Mouse (Mus musculus) embryo, embryonic 10 days (tissue): ENCODE measurements around the gene Jph4.

Source experiments
- DNase-seq: peaks from one replicate; pipeline ENCODE4 v3.0.0-alpha.2; 2015; ENCODE audit warnings: low spot score

Jph4 gene

GRCm38 (mm10) chr14:55115846-55116245 lies 889 bp downstream of the Jph4 start:
- DNase-seq: no peak

- peak; percentile 72 for DNase-seq
Observed at GRCm38 (mm10) chr14:55114759-55115701, 1.7 kb downstream of the Jph4 start.

- DNase-seq: peak; percentile 48
Observed at GRCm38 (mm10) chr14:55113975-55114645, 2.6 kb downstream of the Jph4 start.

- DNase-seq: no peak
Observed at GRCm38 (mm10) chr14:55113351-55113974, 3.3 kb downstream of the Jph4 start.

GRCm38 (mm10) chr14:55111720-55112119 lies 5.0 kb downstream of the Jph4 start:
- DNase-seq: no peak

GRCm38 (mm10) chr14:55110076-55110475 lies 6.7 kb downstream of the Jph4 start:
- no peak for DNase-seq

DNA sequence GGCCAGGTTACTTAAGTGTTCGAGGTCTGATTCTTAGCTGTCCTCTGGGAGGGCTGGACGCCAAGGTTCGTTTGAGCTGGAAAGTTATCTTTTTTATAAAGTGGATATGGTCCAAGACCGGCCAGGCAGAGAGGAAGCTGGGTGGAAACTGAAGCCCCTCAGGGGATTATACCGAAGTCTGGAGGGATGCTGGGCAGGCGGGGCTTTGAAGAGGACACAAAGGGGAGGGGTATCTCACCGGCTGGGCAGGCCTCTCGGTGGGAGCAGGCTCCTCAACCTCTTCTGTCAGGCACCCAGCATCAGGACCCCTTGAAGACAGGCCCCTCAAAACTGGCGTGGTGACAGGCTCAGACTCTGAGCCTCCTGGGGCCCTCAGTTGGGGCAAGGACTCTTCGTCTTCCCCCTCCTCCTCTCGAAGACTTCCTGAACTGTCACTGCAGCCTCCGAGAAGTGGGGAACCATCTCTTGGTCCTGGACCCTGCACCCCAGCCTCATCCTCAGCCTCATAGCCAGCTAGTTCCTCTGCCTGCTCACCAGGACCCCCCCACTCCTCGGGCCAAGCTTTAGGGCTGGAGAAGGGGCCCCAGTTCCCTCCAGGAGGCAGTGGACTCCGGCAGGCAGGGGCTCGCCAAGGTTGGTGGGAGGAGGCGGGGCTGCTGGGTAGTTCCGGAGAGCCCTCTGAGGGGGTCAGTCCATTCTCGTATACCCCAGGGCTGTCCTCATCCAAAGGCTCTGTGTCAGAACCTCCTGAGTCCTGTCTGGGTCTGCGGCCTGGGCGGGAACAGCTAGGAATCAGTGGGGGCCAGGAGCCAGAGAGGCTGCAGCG lies 7.5 kb downstream of the Jph4 start:
- DNase-seq: no peak

DNA sequence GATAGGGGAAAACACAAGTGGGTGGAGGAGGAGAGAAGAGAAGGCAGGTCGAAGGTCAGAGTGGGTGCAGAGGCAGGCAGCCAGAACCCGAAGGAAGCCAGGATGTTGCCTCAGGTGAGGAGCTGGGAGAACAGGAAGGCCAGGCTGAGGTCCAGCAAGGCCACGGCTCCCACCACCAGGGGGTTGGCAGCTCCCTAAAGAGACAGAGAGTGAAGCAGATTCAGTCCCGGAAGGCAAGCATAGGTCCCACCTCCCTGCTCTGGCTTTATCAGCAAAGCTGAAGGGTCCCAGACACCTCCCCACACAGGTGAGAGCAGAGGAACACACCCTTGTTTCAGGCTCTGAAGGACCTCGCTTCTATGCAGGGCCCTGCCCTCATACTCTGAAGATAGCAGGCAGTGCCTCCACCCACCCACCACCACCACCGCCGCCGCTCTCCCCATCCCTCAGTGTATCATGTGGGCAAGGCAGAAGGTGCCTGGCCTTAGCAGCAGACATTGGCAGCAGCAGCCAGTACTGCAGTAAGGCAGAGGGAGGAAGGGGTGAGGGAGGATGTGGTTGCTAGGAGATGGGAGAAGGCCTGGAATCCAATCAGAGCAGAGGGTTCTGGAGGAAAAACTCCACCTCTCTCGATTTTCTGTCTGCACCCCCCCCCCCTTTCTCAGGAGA lies 8.4 kb downstream of the Jph4 start:
- peak; percentile 48 for DNase-seq

DNA sequence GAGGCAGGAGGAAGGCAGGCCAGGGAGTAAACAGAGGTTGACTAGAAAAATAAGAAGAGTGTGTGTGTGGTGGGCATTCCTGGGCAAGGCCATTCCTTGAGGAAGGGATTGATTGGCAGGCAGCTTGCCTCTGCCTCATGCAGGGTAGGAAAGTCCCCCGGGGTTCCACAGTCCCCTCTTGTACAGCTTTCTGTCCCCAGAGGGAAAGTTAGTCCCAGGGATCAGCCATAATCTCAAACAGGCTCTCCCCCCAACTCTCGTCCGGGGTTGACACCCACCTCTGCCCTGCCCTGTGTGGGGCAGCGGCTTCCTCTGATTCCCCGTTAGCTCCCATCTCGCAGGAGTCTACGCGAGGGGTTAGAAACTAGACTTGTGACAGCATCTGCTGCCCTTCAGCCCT lies 9.7 kb downstream of the Jph4 start:
- no peak for DNase-seq

- peak; percentile 87 for DNase-seq
Observed at GRCm38 (mm10) chr14:55105836-55106809, 10.6 kb downstream of the Jph4 start, which contains the start of gene Ap1g2. Gene Ap1g2, minus strand, starts transcription at chr14:55106593.

DNA sequence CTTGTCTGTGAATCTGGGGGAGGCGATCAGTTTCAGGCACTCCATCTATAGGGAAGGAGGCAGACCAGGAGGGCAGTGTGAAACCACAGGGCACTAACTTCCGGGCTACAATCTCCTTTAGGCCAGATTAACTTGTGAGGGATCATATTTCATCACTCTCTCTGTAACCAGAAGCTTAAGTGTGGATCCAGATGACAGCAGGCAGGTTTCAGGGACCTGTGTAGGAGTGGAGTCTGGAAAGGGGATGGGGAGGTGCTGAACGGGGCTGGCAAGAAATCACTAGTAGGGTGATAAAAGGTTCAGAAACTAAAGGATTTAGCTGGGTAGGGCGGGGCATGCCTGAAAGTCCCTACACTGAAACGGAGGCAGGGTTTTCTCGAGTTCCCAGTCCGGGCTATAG lies 11.3 kb downstream of the Jph4 start:
- DNase-seq: peak; percentile 34

DNA sequence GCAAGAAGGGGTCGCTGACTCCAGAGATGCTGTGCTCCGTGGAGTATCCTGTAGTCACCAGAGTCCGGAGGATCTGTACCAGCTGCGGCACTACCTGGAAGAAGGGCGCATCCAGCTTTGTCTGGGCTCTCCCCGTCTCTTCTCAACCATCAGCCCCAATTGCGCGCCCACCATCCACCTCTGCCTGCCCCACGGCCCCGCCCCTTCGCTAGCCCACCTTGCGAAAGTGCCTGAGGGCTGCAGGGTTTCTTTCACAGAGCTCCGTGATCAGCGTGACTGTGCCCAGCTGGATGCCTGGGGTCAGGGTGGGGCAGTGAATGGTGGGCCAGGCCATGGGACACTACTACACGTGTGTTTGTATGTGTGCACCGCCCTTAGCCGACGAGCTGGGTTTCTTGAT lies 12.4 kb downstream of the Jph4 start:
- DNase-seq: no peak

DNA sequence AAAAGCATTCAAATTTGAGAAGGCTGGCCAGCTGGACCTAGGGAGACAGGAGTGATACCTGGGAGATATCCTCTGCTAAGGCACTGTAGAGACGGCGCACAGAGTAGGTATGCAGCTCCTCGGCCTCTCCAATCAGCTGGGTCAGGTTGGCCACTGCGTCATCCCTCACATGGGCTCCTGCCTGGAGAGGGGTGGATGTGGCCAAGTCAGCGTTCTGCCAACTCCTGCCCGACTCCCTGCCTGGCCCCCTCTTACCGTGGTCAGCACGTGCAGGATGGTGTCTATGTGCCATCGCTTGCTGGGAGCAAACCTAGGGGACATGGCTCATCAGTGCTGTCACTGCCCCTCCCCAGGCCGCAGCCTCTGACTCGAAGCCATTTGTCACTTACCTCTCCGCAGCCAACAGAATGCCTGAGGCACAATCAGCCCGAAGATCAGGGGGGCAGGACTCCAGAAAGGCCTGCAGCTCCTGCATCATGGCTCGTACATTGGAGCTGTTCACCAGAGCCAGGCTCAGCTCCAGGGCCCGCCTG lies 14.4 kb downstream of the Jph4 start:
- no peak for DNase-seq

- DNase-seq: peak; percentile 75
Observed at GRCm38 (mm10) chr14:55101592-55101991, 15.1 kb downstream of the Jph4 start.

DNA sequence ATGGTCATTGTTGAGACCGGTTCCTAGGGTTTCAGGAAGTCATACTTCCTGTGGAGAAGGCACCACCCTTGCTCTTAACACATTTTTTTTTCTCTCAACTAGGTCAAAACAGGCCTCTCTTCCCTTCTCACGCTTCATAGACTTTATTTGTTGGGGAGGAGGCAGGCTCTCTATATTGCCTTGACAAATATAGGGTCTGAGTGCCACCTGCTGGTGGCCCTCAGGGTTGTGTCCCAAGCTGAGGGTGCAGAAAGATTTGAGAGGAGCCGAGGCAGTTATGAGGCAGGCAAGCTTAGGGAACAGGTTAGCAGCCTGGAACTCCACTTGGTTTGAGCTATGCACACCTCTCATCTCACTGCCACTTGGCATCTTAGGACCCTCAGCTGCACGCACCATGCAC lies 18.7 kb downstream of the Jph4 start:
- peak; percentile 47 for DNase-seq

DNA sequence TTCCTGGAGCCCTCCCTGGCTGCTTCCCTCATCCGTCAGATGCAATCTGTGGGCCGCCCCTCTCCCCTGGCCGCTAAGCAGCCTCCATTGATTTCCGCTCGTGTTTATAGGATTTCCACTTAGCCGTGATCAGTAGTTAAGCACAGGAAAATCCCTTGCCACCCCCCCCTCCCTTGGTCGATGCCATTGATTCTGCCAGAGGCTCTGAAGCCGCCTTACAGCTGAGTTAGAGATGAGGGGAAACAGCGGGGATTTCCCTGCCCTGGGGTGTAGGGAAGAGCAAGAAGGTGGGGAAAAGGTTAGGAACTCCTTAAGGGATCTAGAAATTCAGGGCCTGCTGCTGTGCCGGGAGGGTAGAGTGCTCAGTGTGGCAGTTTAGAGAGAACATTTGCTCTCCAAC lies 19.1 kb downstream of the Jph4 start:
- no peak for DNase-seq

GRCm38 (mm10) chr14:55096573-55097087 lies 20.1 kb downstream of the Jph4 start:
- no peak for DNase-seq

- no peak for DNase-seq
Observed at GRCm38 (mm10) chr14:55095671-55096070, 21.1 kb downstream of the Jph4 start.

DNA sequence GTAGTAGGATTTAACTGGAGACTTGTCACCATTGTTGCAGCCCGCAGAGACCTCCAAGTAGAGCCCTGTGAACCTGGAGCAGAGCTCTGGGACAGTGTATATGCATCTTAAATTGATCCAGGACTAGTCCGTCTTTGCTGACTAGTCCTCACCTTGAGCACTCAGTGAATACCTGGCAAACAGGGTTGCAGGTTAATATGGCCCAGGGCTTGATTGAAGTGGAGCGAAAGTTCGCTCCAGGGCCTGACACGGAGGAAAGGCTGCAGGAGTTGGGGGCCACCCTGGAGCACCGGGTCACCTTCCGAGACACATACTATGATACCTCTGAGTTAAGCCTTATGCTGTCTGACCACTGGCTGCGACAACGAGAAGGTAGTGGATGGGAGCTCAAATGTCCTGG lies 21.5 kb downstream of the Jph4 start:
- DNase-seq: no peak
